Mouse (Mus musculus) thymus, adult 2 months (tissue): ENCODE measurements around the gene Fbln5. TPM values are rescaled to one million over a fixed set of nuclear protein-coding genes. Genes with fewer than 3 reads are reported as not detected.

Source experiments
- DNase-seq: peaks from one replicate; pipeline ENCODE4 v3.0.0; 2021
- H3K27ac ChIP-seq: fragments of 200-500 bp; 2 replicates; pipeline ENCODE4 v1.5.1; 2012; ENCODE audit warnings: low read length, control low read depth; ENCODE audit not compliant: control insufficient read depth, insufficient read depth
- H3K27me3 ChIP-seq: fragments of 200-500 bp; 2 replicates; pipeline ENCODE4 v1.6.1; 2012; ENCODE audit warnings: mild to moderate bottlenecking, low read length, moderate library complexity, mixed read lengths; ENCODE audit not compliant: control insufficient read depth, insufficient read depth
- H3K36me3 ChIP-seq: fragments of 200-500 bp; 2 replicates; pipeline ENCODE4 v1.6.1; 2012; ENCODE audit warnings: mild to moderate bottlenecking, low read length, moderate library complexity; ENCODE audit not compliant: control insufficient read depth, insufficient read depth
- H3K4me1 ChIP-seq: fragments of 200-500 bp; replicated peaks from 2 replicates; pipeline ENCODE4 v1.6.1; 2012; ENCODE audit warnings: low read length; ENCODE audit not compliant: control insufficient read depth, insufficient read depth
- H3K4me3 ChIP-seq: fragments of 200-500 bp; 2 replicates; pipeline ENCODE4 v1.5.1; 2012; ENCODE audit warnings: mild to moderate bottlenecking, low read length, control low read depth, moderate library complexity; ENCODE audit not compliant: control insufficient read depth, insufficient read depth
- CTCF ChIP-seq: fragments of 200-500 bp; IDR thresholded peaks from 2 replicates; pipeline ENCODE4 v1.5.1; 2012; ENCODE audit warnings: mild to moderate bottlenecking, control low read depth, low read length, moderate library complexity, borderline replicate concordance; ENCODE audit not compliant: control insufficient read depth, poor library complexity, insufficient read depth; ENCODE audit errors: extremely low read depth
- POLR2A ChIP-seq: fragments of 200-500 bp; IDR thresholded peaks from 2 replicates; pipeline ENCODE4 v1.6.1; 2012; ENCODE audit warnings: mild to moderate bottlenecking, low read length, control low read depth, moderate library complexity; ENCODE audit not compliant: control insufficient read depth, poor library complexity, insufficient read depth; ENCODE audit errors: extremely low read depth
- WGBS: fragments of 180-500 bp; shearing (Covaris S2); methylation state at CpG from one replicate; pipeline ENCODE4 v1.1.7; 2018; 5-methylcytosine and 5-hydroxymethylcytosine counted together
- polyA plus RNA-seq: library from polyadenylated mRNA; depleted of rRNA; stranded (reverse); fragments of >200 nt; gene quantifications from 2 replicates; pipeline ENCODE4 v1.2.3, GENCODE M21; 2012

Fbln5 gene
- polyA plus RNA-seq, 1 experiment, result 16.3 TPM

DNA sequence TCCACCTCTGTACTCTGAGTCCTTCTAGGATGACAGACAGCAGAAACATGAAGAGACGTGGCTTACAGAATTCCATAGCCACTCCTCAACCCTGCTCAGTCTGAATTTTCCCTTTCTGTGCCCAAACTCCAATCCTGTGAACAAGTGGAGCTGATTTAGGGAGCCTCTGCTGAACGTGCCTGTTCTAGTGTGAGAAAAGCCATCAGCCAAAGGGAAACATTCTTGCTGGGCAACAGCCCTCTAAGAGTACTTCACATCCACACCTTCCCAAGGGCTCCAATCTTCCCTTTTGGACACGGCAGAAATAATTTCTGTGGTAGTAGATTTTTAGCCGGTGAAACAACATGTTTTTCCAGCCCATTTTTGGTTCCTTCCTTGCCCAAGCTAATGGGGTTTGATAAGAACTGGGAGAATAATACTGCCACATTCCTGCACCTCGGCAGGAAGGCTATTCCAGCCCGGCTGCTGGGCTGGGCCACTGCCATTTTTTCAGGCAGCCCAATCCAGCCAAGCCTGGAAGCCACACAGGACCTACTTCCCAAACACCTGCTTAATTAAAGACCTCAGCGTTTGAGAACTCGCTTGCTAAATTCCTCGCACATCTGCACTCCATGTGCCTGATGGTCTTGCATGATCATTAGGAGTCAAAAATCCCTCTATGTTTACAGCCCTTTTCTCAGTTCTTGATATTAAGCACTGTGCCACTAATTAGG lies 41.1 kb downstream of the Fbln5 start:
- Histone ChIP-seq H3K27ac (no peak overlapping the region), H3K27me3 (no peaks in the 10 kb centered on the region), H3K36me3 (no peaks in the 10 kb centered on the region), H3K4me3 (no peak overlapping the region), H3K4me1 (no peaks in the 10 kb centered on the region)
- no peak for DNase-seq
- TF ChIP-seq POLR2A, result no peak
- 65% methylated on average over 9 of the region's 9 CpGs for WGBS

DNA sequence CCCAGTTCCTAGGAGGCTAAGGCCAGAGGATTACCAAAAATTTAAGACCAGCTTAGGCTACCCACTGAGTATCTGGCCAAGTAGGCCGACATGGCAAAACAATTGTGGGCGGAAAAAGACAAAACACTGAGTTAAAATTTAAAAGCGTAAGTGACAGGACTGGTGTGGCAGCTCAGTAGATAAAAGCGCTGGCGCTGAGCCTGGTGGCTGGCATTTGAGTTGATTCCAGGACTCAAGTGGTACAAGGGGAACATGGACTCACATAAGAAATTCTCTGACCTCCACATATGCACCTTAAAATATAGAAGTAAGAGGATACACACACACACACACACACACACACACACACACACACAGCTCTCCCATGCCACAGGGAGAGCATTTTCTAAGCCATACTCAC lies 42.5 kb downstream of the Fbln5 start:
- H3K27ac ChIP-seq, result no peak overlapping the region
- no peak for DNase-seq

DNA sequence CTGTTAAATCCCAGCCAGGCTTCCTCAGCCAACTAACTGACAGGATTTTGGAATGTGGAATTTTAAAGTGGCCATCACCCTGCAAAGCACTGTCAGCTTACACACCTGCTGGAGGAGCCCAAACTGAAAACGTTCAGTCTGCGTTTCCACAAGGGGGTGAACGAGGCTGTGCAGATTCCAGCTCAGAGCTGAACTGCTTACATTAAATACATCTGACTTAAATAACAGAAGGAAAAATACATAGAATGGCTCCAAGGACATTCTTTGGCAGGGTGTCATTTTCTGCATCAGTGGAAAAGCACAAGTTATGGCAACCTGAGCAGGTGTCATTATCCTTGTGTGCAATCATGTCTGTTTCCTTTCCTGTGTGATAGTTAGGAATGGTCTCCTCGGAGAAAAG lies 44.7 kb downstream of the Fbln5 start:
- Histone ChIP-seq H3K27ac (no peak overlapping the region), H3K4me1 (no peaks in the 10 kb centered on the region), H3K27me3 (no peaks in the 10 kb centered on the region), H3K36me3 (no peaks in the 10 kb centered on the region), H3K4me3 (no peak overlapping the region)
- no peak for DNase-seq
- no peak for TF ChIP-seq POLR2A
- no peak for TF ChIP-seq CTCF
- 78% methylated on average over 4 of the region's 4 CpGs for WGBS

More for the DNA sequence above, 42.5 kb downstream of the Fbln5 start:
- Histone ChIP-seq H3K4me1 (no peaks in the 10 kb centered on the region), H3K36me3 (no peaks in the 10 kb centered on the region), H3K27me3 (no peaks in the 10 kb centered on the region), H3K4me3 (no peak overlapping the region)
- TF ChIP-seq POLR2A, result no peak
- TF ChIP-seq CTCF, result no peak
- 92% methylated on average over 5 of the region's 5 CpGs for WGBS

DNA sequence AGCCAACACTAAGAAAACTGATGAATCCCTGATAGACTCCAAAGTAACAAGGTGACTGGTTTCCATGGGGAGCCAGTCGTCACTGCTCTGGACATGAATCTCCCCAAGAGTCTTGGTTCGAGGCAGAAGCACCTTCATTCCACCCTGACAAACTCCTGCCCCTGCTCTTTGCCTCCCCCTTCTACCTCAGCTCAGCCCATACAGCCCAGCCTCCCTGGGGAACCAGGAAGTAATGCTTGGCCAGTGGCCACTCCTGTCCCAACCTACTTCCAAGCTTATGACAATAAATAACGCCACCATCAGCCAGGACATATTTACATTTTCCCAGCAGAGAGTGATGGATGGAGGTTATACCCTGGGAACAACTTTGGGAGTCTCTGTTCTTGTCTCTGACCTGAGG lies 45.9 kb downstream of the Fbln5 start:
- Histone ChIP-seq H3K4me3 (no peak overlapping the region), H3K4me1 (no peaks in the 10 kb centered on the region), H3K27ac (no peak overlapping the region), H3K27me3 (no peaks in the 10 kb centered on the region), H3K36me3 (no peaks in the 10 kb centered on the region)
- no peak for TF ChIP-seq CTCF
- no peak for TF ChIP-seq POLR2A
- DNase-seq, result no peak
- WGBS, result 64% methylated on average over 3 of the region's 3 CpGs

DNA sequence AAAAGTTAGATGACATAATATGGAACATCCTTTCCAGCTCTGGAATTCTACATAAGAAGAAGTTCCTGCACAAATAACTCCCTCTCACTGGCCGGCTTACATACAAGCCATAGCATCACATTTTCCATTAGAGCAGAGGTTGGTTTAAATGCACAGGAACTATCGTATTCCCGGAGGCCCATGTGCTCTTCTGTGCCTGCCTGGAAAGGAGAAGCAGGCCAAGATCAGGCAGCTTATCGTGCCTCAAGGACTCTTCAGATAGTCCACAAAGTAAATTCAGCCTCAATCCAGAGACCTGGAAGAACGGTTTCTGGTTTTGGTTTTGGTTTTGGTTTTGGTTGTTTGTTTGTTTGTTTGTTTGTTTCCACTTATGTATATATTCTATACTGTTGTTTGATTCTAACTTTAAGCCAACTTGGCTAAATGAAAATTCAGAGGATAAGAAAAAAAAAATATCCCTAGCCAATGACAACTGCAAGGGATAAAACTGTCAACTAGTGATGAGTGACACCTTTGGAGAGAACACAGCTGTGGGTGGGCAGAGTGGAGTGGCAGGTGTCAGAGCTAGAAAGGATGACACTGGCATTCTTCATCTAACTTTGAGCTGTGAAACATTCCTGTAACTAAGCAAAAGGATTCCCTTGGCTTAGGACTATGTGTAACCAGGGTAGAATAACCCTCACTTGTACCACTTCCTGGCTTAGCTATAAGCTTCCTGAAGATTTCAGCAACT lies 48.4 kb downstream of the Fbln5 start:
- no peaks in the 10 kb centered on the region for H3K36me3 ChIP-seq
- no peaks in the 10 kb centered on the region for H3K27me3 ChIP-seq
- H3K4me1 ChIP-seq, result no peaks in the 10 kb centered on the region
- H3K4me3 ChIP-seq, result no peak overlapping the region
- no peak overlapping the region for H3K27ac ChIP-seq
- WGBS, result 92% methylated on average over 5 of the region's 5 CpGs
- TF ChIP-seq POLR2A, result no peak
- TF ChIP-seq CTCF, result no peak
- no peak for DNase-seq

DNA sequence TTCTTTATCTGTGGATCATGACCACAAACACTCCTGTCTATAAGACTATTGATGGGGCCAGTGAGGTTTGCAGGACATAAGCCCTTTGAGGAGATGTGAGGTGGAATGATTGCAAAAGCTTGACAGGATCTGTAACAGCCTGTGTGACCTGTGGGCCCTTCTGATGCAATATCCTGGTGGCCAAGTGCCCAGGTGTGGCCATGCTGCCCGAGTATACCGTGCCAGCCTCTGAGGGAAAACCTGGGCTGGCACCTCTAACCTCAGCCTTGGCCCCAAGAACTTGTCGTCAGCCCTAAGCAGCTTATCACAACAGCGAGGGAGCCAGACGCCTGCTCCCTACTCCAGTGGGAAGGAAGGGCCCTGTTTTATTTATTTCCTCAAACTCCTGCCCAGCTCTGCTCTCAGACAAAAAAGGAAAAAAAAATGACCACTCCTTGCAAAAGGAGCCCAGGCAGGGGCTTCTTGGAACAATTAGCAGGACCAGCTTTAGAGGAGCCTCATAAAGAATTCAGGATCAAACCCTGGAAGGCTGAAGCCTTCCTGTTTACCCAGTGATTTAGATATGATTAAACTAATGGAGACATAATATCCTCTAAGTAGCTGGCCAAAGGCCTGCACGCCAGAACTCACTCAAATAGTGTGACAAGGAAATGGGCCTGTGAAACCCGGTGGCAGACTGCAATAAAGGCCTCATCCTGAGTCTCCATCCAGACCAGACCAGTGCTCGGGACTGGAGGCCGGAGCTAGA lies 51.4 kb downstream of the Fbln5 start:
- WGBS, result 82% methylated on average over 9 of the region's 9 CpGs
- H3K27ac ChIP-seq, result no peak overlapping the region
- no peaks in the 10 kb centered on the region for H3K4me1 ChIP-seq
- TF ChIP-seq CTCF (no peak), POLR2A (no peak)
- no peaks in the 10 kb centered on the region for H3K36me3 ChIP-seq
- no peaks in the 10 kb centered on the region for H3K27me3 ChIP-seq
- H3K4me3 ChIP-seq, result no peak overlapping the region
- DNase-seq, result no peak
